ENCODE assay signal across 20 mouse cellular contexts in genomic region chr6:16333638-16334037, GRCm38 (mm10).
DNase-seq lines count a peak whose midpoint lies in the region; ATAC-seq and TF ChIP-seq lines count a peak whose summit lies in the region.
"Had no signal": no experiment of that assay in that cellular context is flagged by ENCODE, and none has a peak within 500 bp of the region (broad histone marks: within the 10 kb centered on the region; RNA-seq: fewer than 3 reads in every experiment).

No protein-coding gene starts in this region.

- H3K4me2 ChIP-seq in midbrain, embryonic 15.5 days, result peak overlapping the region; percentile 12; the same call in 1 of the 2 replicates
- H3K4me2 ChIP-seq in midbrain, postnatal 0 days (ENCODE audit: low read depth, low read length, poor library complexity, severe bottlenecking), result no peak overlapping the region
- H3K4me2 ChIP-seq in embryonic facial prominence, embryonic 15.5 days (replicated peaks), result peak overlapping the region; percentile 25; the same call in 1 of the 2 replicates
- no peak overlapping the region for H3K4me2 ChIP-seq in neural tube, embryonic 15.5 days
- H3K4me2 ChIP-seq: forebrain, embryonic 13.5 days; hindbrain, embryonic 15.5 days; liver, embryonic 13.5 days; lung, embryonic 15.5 days; neural tube, embryonic 12.5 days had no signal

- H3K4me3 ChIP-seq in midbrain, embryonic 15.5 days, result no peak overlapping the region
- H3K4me3 ChIP-seq in midbrain, postnatal 0 days (ENCODE audit: low read depth, low read length), result no peak overlapping the region
- H3K4me3 ChIP-seq in embryonic facial prominence, embryonic 15.5 days (replicated peaks), result no peak overlapping the region
- no peak overlapping the region for H3K4me3 ChIP-seq in neural tube, embryonic 15.5 days (replicated peaks)
- H3K4me3 ChIP-seq: forebrain, embryonic 13.5 days; gastrocnemius, adult 2 months; heart, adult 2 months; hindbrain, embryonic 15.5 days; liver, embryonic 13.5 days; lung, embryonic 15.5 days; neural tube, embryonic 12.5 days had no signal

- no peak for ATAC-seq in midbrain, embryonic 15.5 days (replicated peaks)
- ATAC-seq in midbrain, postnatal 0 days (ENCODE audit: low FRiP score), result no peak
- no peak for ATAC-seq in embryonic facial prominence, embryonic 15.5 days (ENCODE audit: insufficient number of reproducible peaks, low FRiP score, low TSS enrichment, low read depth)
- no peak for ATAC-seq in neural tube, embryonic 15.5 days (ENCODE audit: low FRiP score)
- ATAC-seq: forebrain, embryonic 13.5 days had no signal

- H3K27me3 ChIP-seq in midbrain, embryonic 15.5 days (replicated peaks), result no peaks in the 10 kb centered on the region
- no peaks in the 10 kb centered on the region for H3K27me3 ChIP-seq in midbrain, postnatal 0 days (ENCODE audit: insufficient read depth, low read length)
- H3K27me3 ChIP-seq in embryonic facial prominence, embryonic 15.5 days, result no peaks in the 10 kb centered on the region
- no peaks in the 10 kb centered on the region for H3K27me3 ChIP-seq in neural tube, embryonic 15.5 days (replicated peaks)
- H3K27me3 ChIP-seq: forebrain, embryonic 13.5 days; hindbrain, embryonic 15.5 days; liver, embryonic 13.5 days; lung, embryonic 15.5 days; neural tube, embryonic 12.5 days had no signal

- H3K9ac ChIP-seq in midbrain, embryonic 15.5 days, result no peak overlapping the region
- no peak overlapping the region for H3K9ac ChIP-seq in midbrain, postnatal 0 days (replicated peaks; ENCODE audit: low read length, poor library complexity, severe bottlenecking)
- H3K9ac ChIP-seq in embryonic facial prominence, embryonic 15.5 days, result no peak overlapping the region
- no peak overlapping the region for H3K9ac ChIP-seq in neural tube, embryonic 15.5 days (replicated peaks)
- H3K9ac ChIP-seq: forebrain, embryonic 13.5 days; hindbrain, embryonic 15.5 days; liver, embryonic 13.5 days; lung, embryonic 15.5 days; neural tube, embryonic 12.5 days had no signal

- H3K27ac ChIP-seq in midbrain, embryonic 15.5 days, result no peak overlapping the region
- no peak overlapping the region for H3K27ac ChIP-seq in midbrain, postnatal 0 days (ENCODE audit: low read depth, low read length)
- no peak overlapping the region for H3K27ac ChIP-seq in embryonic facial prominence, embryonic 15.5 days (replicated peaks)
- H3K27ac ChIP-seq in neural tube, embryonic 15.5 days (replicated peaks), result no peak overlapping the region
- H3K27ac ChIP-seq: forebrain, embryonic 13.5 days; gastrocnemius, adult 2 months; heart, adult 2 months; hindbrain, embryonic 15.5 days; liver, embryonic 13.5 days; lung, embryonic 15.5 days; neural tube, embryonic 12.5 days had no signal

- H3K4me1 ChIP-seq in midbrain, embryonic 15.5 days, result peaks cover 8% of the 10 kb centered on the region
- H3K4me1 ChIP-seq in midbrain, postnatal 0 days (ENCODE audit: insufficient read depth, low read length), result no peaks in the 10 kb centered on the region
- no peaks in the 10 kb centered on the region for H3K4me1 ChIP-seq in embryonic facial prominence, embryonic 15.5 days
- no peaks in the 10 kb centered on the region for H3K4me1 ChIP-seq in neural tube, embryonic 15.5 days
- H3K4me1 ChIP-seq: forebrain, embryonic 13.5 days; hindbrain, embryonic 15.5 days; liver, embryonic 13.5 days; lung, embryonic 15.5 days; neural tube, embryonic 12.5 days had no signal

- 47% methylated on average over 8 of the region's 8 CpGs for WGBS in midbrain, embryonic 15.5 days
- WGBS in midbrain, postnatal 0 days, result 35% methylated on average over 8 of the region's 8 CpGs
- WGBS in embryonic facial prominence, embryonic 15.5 days, result 12% methylated on average over 8 of the region's 8 CpGs
- WGBS in neural tube, embryonic 15.5 days, result 41% methylated on average over 8 of the region's 8 CpGs

- no peaks in the 10 kb centered on the region for H3K36me3 ChIP-seq in midbrain, embryonic 15.5 days (replicated peaks)
- no peaks in the 10 kb centered on the region for H3K36me3 ChIP-seq in midbrain, postnatal 0 days (ENCODE audit: insufficient read depth, low read length)
- H3K36me3 ChIP-seq in embryonic facial prominence, embryonic 15.5 days, result no peaks in the 10 kb centered on the region
- no peaks in the 10 kb centered on the region for H3K36me3 ChIP-seq in neural tube, embryonic 15.5 days
- H3K36me3 ChIP-seq: hindbrain, embryonic 15.5 days; liver, embryonic 13.5 days; lung, embryonic 15.5 days; neural tube, embryonic 12.5 days had no signal

- TF ChIP-seq CTCF in midbrain, postnatal 0 days (IDR thresholded peaks at IDR 0.05), result no peak

- DNase-seq in midbrain, postnatal 0 days (ENCODE audit: low spot score), result no peak
- peak; percentile 7 for DNase-seq in embryo, embryonic 9.5 days (ENCODE audit: extremely low spot score)
- DNase-seq in mesoderm, embryonic 11.5 days (ENCODE audit: low read depth, low spot score), result peak; percentile 30
- no peak for DNase-seq in frontal cortex, adult 2 months (ENCODE audit: extremely low spot score in 1 of 2, low spot score in 1 of 2)
- DNase-seq: cerebellum, postnatal 14 days; gastrocnemius, adult 2 months; heart, adult 2 months; heart, postnatal 10 days; kidney, adult 2 months; kidney, postnatal 25 days; liver, embryonic 13.5 days; right cerebral cortex, postnatal 14 days; thymus, postnatal 25 days had no signal

- H3K9me3 ChIP-seq in midbrain, embryonic 15.5 days, result no peaks in the 10 kb centered on the region
- no peaks in the 10 kb centered on the region for H3K9me3 ChIP-seq in midbrain, postnatal 0 days (ENCODE audit: low read length)
- no peaks in the 10 kb centered on the region for H3K9me3 ChIP-seq in embryonic facial prominence, embryonic 15.5 days (replicated peaks)
- no peaks in the 10 kb centered on the region for H3K9me3 ChIP-seq in neural tube, embryonic 15.5 days (replicated peaks)
- H3K9me3 ChIP-seq: forebrain, embryonic 13.5 days; hindbrain, embryonic 15.5 days; liver, embryonic 13.5 days; lung, embryonic 15.5 days; neural tube, embryonic 12.5 days had no signal

Comparison
In these comparisons a context has a peak if more than half of its experiments do, and no peak if none do; other contexts are left out.
1. H3K4me2 ChIP-seq: peak in midbrain, embryonic 15.5 days (single experiment) and embryonic facial prominence, embryonic 15.5 days (single experiment); none in midbrain, postnatal 0 days (single experiment) and neural tube, embryonic 15.5 days (single experiment).
2. DNase-seq: peak in embryo, embryonic 9.5 days (single experiment) and mesoderm, embryonic 11.5 days (single experiment); none in midbrain, postnatal 0 days (single experiment) and frontal cortex, adult 2 months (0 of 2).